Mouse (Mus musculus): ENCODE measurements at regions not wholly inside any gene's neighbourhood (a gene's known extent, or its start where the extent isn't known, plus 50 kb on each side); places are given as distances from the start of the nearest gene placed in this dataset.

DNA sequence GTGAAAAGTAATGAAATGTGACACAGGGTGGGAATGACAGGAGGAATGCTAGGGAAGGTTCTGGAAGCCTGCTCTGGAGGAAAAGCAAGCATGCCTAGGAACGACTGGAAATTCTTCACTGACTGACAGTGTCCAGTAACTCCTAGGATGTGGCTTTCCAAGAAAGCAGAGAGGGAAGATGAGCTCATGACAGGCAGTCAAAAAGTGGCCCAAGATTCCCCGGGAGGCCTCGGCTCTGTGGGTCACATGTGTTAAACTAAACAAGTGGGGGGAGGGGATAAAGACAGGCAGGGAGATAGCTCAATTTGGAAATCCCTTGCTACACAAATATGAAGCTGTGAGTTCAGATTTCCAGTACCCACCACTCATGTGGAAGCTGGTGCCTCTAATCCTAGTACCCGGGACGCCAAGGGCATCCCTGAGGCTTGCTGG lies 186.4 kb upstream of the Mgmt start:
- no peak for DNase-seq

DNA sequence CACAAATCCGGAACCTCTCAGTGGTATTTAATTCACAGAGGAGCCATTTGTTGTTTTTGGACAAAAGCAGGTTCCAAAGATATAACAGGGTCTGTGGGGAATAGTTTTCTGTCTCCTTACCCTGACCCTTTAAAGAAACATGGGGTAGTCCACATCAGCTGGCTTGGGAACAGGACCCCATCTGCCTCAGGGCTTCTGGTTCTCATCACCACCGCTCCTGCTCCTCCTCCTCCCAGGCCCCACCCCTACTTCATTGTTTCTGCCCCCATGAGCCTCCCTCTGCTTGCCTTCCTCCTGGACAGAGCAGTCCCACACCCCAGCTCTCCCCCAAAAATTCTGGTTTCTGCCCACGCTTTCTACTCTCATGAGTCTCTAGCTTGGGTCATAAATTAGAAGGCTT lies 183.8 kb upstream of the Mgmt start:
- no peak for DNase-seq

DNA sequence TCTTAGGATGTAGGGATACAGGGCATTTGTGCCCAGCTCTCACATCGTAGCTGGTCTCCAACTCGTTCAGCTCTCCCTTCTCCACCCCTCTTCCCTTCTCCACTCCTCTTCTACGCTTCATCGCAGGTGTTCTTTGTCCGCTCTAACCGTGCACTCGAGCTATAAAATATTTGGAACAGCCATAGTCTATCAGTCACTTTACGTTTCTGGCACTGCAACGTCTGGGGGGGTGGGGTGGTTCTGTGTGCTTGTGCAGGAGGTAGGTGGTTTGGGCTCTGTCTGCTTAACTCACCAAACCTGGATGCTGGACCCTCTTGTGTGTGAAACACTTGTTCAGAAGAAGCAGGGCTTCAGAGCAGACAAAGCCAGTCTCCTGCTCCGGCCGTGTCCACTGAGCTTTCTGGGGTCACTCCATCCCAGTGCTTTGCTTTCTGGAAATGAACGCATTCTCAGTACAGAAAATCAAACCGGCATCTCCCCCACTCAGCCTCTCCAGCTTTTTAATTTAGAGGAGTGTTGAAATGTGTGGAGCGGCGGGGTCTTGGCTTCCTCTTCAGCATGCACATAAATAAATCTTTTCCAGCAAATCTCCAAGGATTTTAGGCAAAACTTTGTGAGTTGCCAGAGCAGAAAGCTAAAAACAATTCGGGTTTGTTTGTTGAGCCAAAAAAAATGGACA lies 181.3 kb upstream of the Mgmt start:
- DNase-seq = no peak

DNA sequence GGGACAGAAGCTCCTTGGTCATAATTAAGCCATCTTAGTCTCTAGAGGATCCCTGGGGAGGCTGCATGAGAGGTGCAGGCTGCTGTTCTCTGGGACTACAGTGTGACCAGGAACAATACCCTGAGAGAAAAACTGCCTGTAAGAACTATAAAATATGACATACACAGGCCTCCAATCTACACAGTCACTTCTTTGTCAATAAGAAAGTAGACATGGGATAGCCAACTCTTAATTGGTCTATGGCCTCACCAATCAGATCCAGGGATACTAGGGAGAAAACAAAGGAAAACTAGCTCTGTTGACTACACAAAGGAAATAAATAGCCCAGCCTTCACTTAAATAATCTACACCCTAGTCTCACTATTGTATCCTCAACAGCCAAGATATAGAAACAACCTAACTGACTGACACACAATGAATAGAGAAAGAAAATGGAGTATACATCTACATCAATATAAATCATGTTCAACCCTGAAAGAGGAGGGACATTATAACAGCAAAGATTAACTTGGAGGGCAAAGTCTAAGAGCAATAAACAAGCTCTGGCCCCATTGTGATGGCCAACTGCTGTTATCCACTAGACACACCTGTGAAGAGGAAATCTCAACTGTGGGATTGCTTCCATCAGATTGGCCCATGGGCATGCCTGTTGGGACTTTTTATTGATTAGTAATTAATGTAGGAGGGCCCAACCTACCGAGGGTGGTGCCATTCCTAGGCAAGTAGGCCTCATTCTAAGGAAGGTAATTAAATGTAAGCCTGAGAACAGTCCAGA lies 166.6 kb upstream of the Mgmt start:
- no peak for DNase-seq

DNA sequence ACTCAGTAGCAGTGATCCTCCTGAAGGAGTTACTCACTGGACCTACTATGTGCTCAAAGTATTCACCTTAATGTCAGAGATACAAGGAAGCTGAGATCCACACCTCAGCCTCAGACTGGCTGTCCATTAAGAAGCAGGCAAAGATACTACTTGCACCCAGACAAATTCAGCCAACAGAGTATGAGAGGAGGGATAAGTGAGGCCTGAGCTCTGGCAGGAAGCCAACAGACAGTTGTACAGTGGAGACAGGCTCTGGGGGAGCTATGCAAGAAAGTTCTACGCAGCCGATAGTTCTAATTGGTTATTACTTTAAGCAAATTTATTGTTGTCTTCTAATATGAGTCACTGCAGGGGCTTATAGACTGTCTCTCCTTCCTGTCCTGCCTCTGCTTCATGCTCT lies 152.2 kb upstream of the Mgmt start:
- no peak for DNase-seq

DNA sequence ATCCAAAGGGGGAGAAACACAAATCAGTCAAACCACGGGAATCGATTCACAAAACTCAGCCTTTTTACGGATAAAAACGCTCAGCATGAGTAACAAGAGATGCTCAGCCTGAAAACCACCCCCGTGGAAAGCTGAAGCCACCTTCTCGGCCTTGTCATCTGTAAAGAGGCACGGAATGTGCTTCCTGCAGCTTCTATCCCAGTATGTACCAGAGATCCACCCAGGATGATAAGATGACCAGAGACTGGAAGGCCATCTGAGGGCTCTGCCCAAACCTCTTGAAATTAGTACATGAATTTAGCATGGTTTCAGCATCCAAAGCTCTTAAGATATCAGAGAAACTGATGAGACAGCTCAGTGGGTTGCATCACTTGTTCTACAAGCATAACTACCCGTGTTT lies 149.0 kb upstream of the Mgmt start:
- DNase-seq = no peak

DNA sequence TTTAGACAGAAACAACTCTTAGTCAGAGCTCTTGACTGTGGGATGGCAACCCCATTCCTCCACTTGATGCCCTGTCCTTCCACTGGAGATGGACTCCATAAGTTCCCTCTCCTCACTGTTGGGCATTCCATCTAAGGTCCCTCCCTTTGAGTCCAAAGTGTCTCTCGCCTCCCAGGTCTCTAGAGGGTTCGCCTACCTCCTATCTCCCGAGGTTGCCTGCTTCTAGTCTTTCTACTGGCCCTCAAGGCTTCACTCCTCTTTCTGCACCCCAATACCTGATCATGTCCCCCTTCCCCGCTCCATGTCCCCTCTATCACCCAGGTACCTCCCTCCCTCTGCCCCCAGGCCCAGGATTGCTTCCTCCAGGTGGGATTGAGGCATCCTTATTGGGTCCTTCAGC lies 142.9 kb upstream of the Mgmt start:
- DNase-seq = no peak

DNA sequence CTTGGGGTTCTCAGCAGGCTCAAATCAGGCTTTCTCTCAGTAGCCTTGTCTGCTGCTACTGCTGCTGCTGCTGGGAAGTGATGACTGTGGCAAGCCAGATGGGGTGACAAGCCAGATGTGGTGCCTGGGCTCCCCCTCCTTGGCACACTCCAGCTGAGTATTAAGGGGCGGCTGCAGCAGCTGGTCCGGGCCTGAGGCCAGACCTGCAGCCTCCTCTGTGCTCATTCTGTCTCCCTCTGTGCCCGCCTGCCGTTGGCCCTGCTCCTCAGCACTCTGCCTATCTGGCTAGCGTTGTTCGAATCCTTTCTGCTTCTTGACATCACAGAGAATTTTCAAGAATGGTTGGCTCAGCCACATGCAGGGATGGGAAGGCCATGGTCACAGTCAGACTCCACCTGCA lies 139.6 kb upstream of the Mgmt start:
- no peak for DNase-seq

DNA sequence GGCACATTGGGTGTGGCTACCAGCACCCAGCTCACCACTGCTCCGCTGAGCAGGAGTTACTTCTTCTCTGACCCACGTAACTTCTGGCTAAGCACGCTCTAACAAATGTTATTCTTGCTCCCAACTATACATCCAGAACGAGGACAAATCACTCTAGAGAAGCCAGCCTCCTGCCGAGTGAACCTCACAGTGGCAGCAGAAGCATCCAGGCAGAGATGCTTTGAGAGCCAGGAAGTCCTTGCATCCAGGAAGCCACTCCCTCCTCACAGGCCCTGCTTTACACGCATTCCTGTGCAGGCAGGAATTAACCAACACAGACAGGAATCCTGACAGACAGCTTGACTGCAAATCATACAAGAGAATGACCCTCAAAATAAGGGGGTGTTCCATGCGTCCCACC lies 129.4 kb upstream of the Mgmt start:
- no peak for DNase-seq

DNA sequence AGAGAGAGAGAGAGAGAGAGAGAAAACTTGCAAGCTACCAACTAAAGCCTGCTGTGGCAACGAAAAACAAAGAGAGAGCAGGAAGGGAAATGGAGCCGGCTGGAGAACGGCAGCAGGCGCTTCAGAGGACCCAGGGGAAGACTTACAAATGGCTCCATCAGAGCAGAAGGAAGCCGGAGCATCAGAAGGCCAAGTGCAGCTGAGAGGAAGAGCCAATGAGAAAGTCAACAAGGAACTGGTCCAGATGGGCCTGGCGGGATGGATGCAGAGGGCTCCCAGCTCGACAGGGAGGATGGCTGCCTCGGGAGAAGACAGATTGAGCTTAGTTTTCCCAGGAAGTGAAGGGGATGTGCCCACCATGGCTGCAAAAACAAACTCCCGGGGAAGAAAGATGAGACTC lies 127.2 kb upstream of the Mgmt start:
- no peak for DNase-seq

DNA sequence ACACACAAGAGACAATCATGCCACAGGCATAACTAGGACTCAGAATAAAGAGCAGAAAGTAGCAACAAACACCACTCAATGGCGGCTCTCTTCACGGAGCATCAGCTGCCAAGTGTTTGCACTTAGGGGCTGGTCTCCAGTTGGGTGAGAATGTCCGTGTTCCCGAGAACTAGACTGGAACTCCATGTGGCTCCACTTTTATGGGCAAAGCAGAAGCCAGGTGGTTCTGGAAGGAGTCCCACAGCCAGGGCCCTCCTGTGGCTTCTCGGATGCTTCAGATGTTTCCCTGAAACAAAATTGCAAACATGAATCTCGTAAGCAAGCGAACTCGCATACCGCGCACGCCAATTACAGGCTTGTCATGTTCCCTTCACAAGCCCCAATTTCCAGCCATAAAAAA lies 113.7 kb upstream of the Mgmt start:
- no peak for DNase-seq

DNA sequence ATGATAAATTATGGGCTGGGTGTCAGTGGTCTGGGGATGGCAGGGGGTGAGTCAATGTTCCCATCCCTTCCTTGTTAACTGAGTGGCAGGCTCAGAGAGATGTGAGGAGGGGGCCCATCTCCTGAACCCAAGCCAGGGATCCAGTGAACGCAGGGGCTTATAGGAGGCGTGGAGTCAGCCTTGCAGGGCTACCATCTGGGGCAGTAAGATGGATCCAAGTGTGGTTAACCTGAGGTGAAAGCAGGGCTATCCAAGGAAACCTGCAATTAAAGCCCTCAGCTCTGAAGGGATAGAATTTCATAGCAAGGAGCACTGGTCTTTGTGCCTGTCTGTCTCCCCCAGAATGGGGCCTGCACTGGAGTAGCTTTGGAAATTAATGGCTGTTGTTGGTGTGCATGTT lies 103.3 kb upstream of the Mgmt start:
- peak; percentile 29 for DNase-seq

DNA sequence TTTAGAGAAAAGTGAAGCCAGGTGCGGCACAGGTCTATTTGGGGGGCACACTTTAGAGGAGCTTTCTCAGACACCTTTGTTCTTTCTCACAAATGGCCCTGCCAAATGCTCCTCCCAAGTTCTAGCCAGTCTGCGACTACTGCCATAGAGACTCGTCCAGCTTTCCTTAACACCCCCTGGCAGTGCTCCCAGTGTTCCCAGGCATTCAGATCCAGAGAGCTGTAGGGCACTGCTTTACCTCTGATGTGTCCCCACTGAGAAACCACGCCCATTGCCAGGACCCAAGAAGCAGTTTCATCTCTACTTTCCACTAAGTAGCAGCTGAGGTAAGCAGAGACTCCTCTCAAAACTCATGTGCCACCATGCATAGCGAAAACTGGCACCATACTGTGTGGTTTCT lies 102.3 kb upstream of the Mgmt start:
- DNase-seq = no peak

DNA sequence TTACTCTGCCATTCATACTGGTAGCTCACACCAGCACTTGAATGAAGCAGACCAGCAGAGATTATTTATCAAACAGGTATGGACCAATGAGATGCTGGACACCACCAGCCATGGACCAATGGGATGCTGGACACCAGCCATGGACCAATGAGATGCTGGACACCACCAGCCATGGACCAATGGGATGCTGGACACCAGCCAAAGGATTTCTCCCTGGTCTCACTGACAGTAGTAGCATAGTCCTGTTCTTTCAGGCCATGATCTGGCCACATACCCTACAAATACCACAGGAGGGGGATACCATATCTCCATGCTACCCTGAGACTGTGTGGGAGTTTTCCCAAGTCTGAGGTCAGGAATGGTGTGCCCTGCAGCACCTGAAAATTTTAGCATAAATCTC lies 98.0 kb upstream of the Mgmt start:
- no peak for DNase-seq

DNA sequence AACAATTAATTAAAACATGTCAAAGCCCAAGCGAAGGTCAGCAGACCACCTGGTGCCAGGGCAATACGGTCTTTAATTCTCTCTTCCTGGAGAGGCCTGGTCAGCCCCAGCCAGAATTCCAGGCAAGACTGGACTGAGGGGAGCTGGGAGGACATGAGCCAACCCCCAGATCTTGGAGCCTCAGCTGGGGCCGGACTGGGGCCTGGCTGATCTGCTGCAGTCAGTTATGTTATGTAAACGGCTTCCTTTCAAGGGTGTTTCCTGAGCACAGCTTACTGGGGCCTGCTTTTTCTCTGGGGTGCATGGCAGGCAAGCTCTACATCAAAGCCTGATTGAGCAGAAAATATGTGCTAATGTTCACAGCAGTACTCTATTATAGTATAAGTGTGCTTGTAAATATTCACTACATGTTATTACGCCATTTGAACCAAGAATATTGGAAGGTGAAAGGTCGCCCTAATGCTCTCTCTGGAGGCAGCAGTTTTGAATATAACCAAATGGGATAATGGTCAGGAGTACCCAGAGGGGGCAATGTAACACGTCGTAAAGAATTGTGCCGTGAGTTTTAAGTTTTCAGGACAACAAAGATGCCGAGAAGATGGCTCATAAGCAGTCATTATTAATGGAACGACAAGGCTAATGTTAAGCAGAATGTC lies 96.5 kb upstream of the Mgmt start:
- DNase-seq = peak; percentile 64

DNA sequence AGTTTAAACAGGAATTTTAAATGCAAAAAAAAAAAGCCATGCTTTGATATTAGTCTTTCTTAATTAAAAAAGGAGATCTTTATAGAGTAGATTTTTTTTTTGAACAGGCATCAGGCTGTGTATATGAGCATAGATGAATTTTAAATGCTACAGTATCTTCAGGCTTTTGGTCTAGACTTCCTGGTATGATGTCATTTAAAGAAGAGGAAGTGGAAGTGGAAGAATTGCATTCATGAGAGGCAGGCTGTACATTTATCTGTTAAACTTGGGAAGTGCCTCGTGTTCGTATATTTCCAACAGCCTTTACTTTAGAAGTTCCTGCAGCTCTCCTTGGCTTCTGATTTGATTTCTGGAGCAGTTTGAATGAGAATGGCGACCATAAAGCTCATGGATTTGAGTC lies 95.8 kb upstream of the Mgmt start:
- DNase-seq = no peak

DNA sequence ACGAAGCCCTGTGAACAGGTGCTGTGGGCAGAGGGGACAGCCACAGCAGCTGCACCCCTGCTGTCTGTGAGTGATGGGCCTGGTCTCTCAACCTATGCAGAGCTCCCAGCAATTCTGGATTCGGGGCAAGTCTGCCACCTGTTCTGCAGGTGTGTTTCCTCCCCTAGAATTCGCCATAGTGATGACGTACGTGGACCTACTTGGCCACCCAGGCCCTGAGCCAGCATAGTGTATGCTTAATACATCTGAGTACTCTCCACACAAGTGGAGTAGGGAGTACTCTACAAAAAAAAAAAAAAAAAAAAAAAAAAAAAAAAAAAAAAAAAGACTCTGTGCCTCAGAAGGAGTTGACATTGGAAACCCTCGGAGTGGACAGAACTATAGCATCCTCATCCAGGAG lies 87.3 kb upstream of the Mgmt start:
- no peak for DNase-seq

DNA sequence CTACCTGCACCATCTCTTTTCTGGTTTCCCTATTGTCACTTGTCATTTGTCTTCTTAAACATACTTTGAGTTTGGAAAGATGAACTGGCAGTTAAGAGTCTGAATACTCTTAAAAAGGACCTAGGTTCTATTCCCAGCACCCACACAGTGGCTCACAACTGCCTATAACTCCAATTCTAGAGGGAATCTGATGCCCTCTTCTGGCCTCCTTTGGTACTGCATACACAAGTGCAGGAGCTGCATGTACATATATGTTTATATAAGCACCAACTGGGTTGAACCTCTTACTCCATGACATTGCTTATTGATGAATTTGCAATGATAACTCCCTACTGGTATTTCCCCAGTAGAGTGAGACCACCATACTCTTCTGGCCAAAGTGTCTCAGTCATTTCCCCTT lies 86.4 kb upstream of the Mgmt start:
- no peak for DNase-seq

DNA sequence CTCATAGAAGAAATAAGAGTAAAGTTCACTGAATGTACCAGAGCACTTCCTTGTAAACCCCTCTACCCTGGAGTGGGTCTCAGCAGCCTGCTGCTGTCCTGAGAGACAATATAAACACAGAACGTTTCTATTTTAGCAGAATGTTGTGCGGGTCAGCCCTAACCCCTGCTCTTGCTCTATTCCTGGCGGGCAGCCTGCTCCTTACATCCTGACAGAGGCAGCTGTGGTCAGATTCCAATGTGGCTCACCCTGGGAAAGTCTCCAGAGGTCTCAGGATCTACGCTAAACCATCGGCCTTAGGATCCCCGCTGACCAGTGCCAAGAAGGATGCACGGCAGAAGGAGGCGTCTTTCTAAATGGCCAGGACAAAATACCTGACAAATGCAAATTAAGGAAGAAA lies 84.8 kb upstream of the Mgmt start:
- no peak for DNase-seq

DNA sequence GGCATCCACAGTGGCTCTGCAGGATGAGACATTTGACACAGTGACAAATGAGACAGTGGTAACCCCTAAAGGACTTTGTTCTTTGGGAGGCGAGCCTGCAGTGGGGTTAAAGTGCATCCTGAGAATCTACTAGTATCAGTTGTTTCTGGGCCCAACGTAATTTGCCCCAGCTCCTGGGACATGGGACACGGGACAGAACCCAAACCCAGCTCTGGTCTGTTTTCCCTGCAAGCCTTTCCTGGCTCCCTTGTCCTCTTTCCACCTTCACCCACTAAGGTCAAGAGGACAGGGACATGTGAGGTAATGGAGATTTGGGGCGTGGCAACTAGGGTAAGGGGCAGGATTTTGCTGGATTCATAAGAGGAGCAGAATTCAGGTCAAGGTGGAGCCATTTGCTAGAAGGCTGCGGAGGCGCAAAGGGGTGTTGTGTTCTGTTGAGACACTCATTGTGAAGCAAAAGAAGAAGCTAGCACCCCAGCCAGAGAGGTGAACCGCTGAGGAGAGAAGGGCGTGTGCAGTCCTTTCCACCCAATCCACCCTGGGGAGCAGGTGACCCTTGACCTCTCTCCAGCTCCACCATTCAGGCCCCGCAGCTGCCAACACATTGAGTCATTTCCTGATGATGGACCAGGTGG lies 80.6 kb upstream of the Mgmt start:
- no peak for DNase-seq

DNA sequence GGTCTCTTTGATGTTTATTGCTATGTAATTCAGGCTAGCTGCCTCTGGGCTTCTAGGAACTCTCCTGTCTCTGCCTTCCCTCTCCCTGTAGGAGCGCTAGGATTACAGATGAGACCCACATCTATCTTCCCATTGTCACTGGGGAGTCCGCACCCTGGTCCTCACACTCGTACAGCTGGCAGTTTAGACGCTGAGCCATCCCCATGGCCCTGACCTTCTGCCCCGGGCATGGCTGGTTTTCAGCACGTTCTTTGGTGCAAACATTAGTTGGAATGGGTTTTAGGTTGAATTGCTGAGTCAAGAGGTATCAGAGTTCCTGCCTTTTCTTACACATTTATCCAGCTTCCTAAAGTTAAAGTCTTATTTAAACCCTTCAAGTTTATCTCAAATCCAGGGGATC lies 79.7 kb upstream of the Mgmt start:
- DNase-seq = no peak

DNA sequence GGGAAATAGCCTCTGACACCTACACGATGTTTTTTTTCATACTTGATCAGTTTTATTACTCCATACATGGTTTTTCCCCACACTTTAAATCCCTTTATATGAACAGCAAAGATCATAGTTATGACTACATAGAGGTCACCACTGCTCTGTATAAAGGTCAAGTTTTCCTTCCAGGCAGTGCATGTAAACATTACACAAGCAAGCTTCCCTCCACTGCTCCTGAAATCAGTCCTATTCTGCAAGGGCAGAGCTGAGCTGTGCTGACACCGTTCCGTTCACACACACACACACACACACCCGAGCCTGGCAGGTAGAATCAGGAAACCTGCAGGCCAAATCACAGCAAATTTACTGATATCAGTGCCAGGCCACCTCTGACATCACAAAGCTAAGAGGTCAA lies 74.1 kb upstream of the Mgmt start:
- no peak for DNase-seq

DNA sequence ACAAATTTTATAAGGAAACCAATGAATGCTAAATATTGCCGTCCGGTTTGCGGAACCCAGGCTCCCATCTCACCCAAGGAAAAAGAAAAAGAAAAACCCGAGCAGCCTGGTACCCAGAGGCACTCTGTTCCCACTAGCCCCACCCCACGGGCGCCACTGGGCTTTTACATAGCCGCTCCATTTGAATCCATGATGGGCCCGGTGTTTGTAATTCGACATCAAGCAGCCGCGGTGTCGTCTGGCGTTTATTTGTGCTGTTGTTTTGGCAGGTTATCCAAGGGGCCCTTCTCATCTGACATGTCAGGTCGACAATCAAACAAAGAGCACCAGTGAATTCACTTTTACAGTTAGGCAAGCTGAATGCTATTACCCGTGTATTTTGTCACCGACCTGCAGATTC lies 68.8 kb upstream of the Mgmt start:
- peak; percentile 59 for DNase-seq

All from embryo, embryonic 11 days (tissue).